Mouse (Mus musculus) lung, adult 2 months (tissue): ENCODE measurements around the gene Ngly1.

Experiments
- CTCF ChIP-seq: fragments of 200-500 bp; IDR thresholded peaks from 2 replicates; pipeline ENCODE4 v1.5.1; 2011; ENCODE audit warnings: mild to moderate bottlenecking, low read length, control low read depth; ENCODE audit not compliant: insufficient read depth
- POLR2A ChIP-seq: fragments of 200-500 bp; IDR thresholded peaks from 2 replicates; pipeline ENCODE4 v1.6.1; 2011; ENCODE audit warnings: low read depth, mild to moderate bottlenecking, control low read depth, low read length, borderline replicate concordance; ENCODE audit errors: extremely low read depth

DNA sequence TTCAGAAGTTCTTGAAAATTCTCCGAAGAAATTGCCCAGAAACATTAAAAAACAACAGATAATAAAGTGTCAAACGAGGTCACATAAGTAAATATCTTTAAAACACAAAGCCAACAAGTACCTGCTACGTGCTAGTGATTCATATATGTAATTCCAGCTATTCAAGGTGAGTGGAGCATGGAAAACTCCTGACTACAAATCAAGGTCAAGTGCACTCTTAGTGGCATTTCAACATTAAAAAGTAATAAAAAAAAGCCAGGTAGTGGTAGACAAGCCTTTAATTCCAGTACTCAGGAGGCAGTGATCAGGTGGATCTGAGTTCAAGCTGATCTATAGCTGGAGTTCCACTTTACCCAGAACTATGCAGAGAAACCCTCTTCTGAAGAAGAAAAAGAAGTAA, 945 bp upstream of the Ngly1 start:
- TF ChIP-seq CTCF (no peak), POLR2A (no peak)
